Mouse (Mus musculus) left cerebral cortex, adult 18-20 months (tissue): ENCODE measurements around the gene Efl1. TPM values are rescaled to one million over a fixed set of nuclear protein-coding genes. Genes with fewer than 3 reads are reported as not detected.
A peak's percentile ranks its signal among the peaks of the same experiment; 100 is the strongest.
"Not testable (repeated sequence)": the region's sequence is repeated elsewhere in the genome, so short reads cannot be mapped to it uniquely, and the experiment has no call there.

Experiments
- DNase-seq, 2 experiments: peaks; one replicate each; pipeline ENCODE4 v3.0.0; 2021 to 2022; ENCODE audit warnings: low spot score in 2 of 2, mixed read lengths in 1 of 2
- total RNA-seq, 2 experiments: library from RNA; stranded (reverse); gene quantifications; 2 replicates each; pipeline ENCODE4 v1.2.3; 2021

Gene Efl1
- total RNA-seq, 2 experiments from 2014 or later = 14.5 to 17.0 TPM

- no peak for DNase-seq
Measured at GRCm38 (mm10) chr7:82755602-82756155, 107.3 kb downstream of the Efl1 start.

GRCm38 (mm10) chr7:82758521-82758920, 110.1 kb downstream of the Efl1 start:
- DNase-seq = no peak

GRCm38 (mm10) chr7:82759091-82759490, 110.7 kb downstream of the Efl1 start:
- no peak for DNase-seq

- no peak for DNase-seq
Measured at GRCm38 (mm10) chr7:82764951-82765350, 116.5 kb downstream of the Efl1 start.

- DNase-seq = no peak
Measured at GRCm38 (mm10) chr7:82766623-82767022, 118.2 kb downstream of the Efl1 start.

- no peak for DNase-seq
Measured at GRCm38 (mm10) chr7:82770207-82770606, 121.8 kb downstream of the Efl1 start.

GRCm38 (mm10) chr7:82770957-82771660, 122.7 kb downstream of the Efl1 start:
- not testable (repeated sequence) for DNase-seq

GRCm38 (mm10) chr7:82771661-82772021, 123.2 kb downstream of the Efl1 start:
- DNase-seq = not testable (repeated sequence)

GRCm38 (mm10) chr7:82772481-82772880, 124.1 kb downstream of the Efl1 start:
- DNase-seq = no peak

- no peak for DNase-seq
Measured at GRCm38 (mm10) chr7:82773150-82773549, 124.7 kb downstream of the Efl1 start.

GRCm38 (mm10) chr7:82773884-82774283, 125.5 kb downstream of the Efl1 start:
- DNase-seq = no peak

GRCm38 (mm10) chr7:82775090-82775489, 126.7 kb downstream of the Efl1 start:
- no peak for DNase-seq

- no peak for DNase-seq
Measured at GRCm38 (mm10) chr7:82783071-82783470, 134.7 kb downstream of the Efl1 start.

- DNase-seq = no peak
Measured at GRCm38 (mm10) chr7:82783693-82784092, 135.3 kb downstream of the Efl1 start.

GRCm38 (mm10) chr7:82785335-82785934, 137.0 kb downstream of the Efl1 start:
- no peak for DNase-seq

GRCm38 (mm10) chr7:82785970-82786647, 137.7 kb downstream of the Efl1 start:
- DNase-seq = peak; percentile 8 to 10

- DNase-seq = no peak
Measured at GRCm38 (mm10) chr7:82792644-82793043, 144.2 kb downstream of the Efl1 start.

GRCm38 (mm10) chr7:82793111-82793510, 144.7 kb downstream of the Efl1 start:
- no peak for DNase-seq

- no peak for DNase-seq
Measured at GRCm38 (mm10) chr7:82794542-82794941, 146.1 kb downstream of the Efl1 start.

GRCm38 (mm10) chr7:82802206-82802605, 153.8 kb downstream of the Efl1 start:
- no peak for DNase-seq

GRCm38 (mm10) chr7:82808257-82808656, 159.8 kb downstream of the Efl1 start:
- no peak for DNase-seq

GRCm38 (mm10) chr7:82809126-82809525, 160.7 kb downstream of the Efl1 start:
- DNase-seq = no peak
